Mouse (Mus musculus) gastrocnemius, adult 8-10 months (tissue): Measurements from ENCODE around the gene Cdk18. TPM values are rescaled to one million over a fixed set of nuclear protein-coding genes. Genes with fewer than 3 reads are reported as not detected.
A peak's percentile ranks its signal among the peaks of the same experiment; 100 is the strongest.

Experiments used
- DNase-seq, 2 experiments: peaks; one replicate each; pipeline ENCODE4 v3.0.0; 2022; ENCODE audit warnings: low spot score in 2 of 2
- total RNA-seq, 4 experiments: library from RNA; stranded (reverse); gene quantifications; 2 replicates each; pipeline ENCODE4 v1.2.4; 2022

Cdk18 gene
- total RNA-seq, 4 experiments from 2014 or later: 4.2 to 6.7 (median 4.2) TPM

DNA sequence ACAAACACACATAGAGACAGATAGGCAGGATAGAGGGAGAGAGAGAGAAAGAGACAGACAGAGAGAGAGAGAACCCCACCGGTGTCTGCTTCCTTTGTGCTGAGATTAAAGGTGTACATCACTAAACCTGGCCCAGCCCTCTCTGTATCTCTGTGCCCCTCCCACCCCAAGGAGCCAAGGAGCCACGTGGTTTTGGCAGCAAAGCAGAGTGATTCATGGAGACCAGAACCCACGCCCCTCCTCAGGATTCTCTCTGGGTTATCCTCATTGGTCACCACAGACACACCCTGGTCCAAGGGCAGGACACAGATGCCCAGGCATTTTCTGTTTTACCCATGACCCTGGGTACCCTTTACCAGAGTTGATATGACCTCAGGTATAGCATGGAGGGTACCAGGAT lies 26.4 kb downstream of the Cdk18 start:
- DNase-seq: no peak

DNA sequence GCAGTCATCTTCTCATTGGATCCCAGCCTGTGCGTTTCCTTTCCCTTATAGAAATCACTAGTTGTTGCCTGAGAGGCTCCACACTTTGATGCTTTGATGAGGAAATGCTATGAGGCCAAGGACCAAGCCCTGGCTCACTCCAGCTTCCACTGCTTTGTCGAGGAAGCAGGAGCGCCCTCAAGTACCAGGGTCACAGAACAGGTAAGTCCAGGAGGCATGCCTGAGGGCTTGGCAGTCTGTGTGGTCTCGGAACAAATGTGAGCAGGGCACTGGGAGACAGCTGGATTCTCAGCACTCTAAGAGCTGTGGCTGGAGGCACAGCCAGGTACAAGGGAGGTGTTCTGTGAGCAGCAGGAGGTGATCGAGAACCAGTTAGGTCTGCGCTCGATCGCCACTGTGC lies 27.1 kb downstream of the Cdk18 start:
- DNase-seq: no peak

DNA sequence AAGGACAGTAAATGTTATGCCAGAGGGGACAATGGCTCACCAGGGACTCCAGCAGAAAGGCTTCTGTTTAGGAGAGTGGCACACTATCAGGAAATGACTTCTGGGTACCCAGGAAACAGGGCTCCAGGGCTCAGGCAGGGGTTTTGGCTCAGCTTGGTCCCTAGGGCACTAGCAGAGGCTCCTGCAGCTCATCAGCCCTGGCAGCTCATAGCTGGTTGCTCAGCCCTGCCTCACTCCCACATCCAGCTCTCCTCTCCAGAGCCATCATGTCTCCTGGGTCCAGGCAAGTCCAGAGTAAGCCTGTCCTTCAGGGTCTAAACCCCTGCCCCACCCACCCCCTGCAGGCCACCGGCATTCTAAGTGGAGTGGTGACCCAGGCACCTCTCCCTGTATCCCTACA lies 28.1 kb downstream of the Cdk18 start:
- no peak for DNase-seq

DNA sequence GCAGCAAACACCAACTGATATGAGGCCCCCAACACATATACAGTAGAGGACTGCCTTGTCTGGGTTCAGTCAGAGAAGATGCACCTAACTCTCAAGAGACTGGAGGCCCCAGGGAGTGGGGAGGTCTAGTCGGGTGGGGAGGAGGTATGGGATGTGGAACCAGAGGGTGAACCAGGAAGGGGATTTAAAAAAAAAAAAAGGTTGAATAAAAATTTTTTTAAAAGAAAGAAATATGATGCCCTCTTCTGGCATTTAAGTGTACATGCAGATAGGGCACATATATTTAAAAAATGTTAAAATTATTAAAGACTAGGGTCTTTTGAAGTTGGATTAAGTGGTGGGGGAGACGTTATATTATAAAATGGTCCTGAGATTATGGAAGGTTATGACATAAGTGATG lies 30.1 kb downstream of the Cdk18 start:
- DNase-seq: no peak

DNA sequence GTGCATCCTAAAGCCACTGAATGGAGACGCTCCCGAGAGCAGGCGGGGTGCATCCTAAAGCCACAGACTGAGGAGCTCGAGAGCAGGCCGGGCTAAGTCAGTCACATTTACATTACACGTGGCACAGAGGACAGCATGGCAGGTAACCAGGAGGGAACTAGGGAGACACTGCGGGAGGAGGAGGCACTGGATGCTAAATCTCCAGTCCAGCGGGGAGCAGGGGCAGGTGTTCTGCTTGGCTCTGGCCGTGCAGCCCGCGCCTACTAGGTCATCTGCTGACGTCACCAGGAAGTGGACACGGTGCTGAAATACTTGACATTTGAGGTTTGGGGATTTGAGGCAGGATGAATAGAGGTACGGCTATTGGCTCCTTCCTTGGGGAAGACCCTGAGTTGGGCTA lies 35.1 kb downstream of the Cdk18 start:
- DNase-seq: no peak

DNA sequence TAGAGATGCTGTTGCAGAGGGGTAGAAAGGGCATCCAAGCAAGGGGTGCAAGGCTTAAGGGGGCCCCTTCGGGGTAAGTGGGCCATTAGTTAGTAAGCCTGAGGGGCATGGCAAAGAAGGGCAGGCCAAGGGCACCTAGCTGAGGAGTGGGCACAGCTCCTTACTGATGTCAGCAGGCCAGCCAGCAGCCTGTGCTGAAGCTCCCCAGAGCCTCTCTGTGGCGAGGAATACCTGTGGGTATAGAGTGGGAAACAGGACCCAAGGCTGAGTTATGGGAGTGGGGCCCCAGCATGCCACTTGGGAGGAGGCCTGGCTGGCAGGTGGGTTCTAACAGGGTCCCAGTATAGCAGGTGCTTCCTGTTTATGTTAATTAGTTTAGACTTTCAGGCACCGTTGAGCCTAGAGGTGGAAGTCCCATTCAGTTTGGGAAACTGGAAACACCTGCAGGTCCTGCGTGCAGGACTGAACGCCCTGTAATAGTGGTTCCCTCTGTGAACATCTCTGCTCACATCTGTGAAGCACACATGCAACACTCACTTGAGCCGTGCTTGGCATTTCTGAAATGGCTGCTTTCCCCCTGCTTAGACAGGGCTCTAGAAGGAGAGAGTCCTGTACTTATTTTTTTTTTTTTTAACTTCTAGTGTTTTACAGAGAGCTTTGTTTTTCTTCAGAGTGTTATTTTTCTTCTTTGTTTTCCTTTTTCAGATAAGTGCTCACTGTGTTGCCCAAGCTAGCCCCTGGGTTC lies 37.4 kb downstream of the Cdk18 start:
- DNase-seq: no peak

DNA sequence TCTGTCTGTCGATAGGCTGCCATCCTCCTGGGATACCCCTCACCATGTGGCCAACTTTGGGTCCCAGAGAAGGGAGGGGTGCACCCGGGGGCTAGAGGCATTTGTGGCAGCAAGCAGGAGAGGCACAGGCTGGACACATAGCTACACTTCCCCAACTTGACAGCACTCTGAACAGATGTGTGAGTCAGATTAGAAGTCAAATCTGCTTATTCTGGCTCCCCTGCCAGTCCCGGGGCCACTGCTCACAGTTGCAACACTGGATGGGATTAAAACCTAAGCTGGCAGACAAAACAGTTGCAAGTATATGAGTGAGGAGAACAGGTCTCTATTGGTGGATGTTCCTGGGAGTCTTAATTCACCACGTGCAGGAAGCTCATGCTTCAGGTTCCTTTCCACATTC lies 39.7 kb downstream of the Cdk18 start:
- DNase-seq: no peak

DNA sequence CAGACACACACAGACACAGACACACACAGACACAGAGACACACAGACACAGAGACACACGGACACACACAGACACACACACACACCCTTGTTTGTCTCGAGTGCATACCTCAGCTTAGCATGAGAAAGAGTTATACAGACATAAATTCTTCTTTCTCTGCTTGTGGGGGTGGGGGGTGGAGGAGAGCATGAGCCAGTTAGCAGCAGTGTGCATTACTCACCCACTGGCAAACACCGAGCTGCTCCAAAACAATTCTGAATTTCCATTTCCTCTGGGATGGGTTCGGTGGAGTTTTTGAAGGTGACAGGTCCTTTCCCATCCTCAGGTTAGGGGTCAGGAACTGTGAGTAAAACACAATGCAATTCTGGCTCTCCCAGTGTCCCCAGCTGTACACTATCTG lies 40.5 kb downstream of the Cdk18 start:
- no peak for DNase-seq

DNA sequence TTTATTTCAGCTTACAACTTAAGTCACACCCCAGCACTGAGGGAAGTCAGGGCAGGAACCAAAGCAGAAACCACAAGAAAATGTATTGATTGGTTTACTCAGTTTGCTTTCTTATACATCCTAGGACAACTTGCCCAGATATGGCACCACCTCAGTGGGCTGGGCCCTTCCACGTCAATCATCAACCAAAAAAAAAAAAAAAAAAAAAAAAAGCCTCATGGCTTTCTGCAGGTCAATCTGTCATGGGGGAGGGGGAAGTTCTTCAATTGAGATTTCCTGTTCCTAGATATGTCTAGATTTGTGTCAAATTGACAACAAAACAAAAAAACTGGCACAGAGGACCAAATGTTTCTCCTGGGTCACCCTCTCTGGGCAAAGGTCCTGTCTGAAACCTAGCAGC lies 41.4 kb downstream of the Cdk18 start:
- no peak for DNase-seq

DNA sequence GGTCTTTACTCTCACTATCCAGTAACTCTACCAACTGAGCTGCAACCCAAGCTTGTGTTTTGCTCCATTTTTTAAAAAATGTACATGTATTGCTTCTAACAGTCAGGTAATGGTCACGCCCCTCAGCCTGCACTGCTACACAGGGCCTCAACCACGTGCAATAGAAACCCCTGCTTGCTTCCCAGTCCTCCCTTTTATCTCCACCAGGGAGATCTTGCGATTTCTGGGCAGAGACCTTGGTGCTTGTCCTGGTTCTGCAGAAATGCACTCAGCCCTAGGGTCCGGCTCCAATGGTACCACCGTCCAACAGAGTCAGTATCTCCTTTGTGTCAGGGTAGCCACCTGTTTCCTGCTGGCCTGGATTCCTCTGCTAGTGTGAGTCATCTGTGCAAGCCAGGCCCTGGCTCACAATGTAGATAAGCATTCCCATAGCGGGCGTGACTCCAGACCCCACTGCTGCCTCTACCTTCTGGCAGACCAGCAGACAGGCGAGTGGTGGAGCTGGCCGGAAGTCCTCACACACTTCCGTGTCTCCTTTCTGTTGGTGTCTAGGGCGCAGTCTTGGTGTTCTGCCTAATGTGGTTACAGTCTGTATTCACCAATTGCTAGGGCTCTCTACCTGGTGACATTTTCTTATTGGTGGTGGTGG lies 44.0 kb downstream of the Cdk18 start:
- DNase-seq: peak in 1 of 2 experiments; percentile 17

DNA sequence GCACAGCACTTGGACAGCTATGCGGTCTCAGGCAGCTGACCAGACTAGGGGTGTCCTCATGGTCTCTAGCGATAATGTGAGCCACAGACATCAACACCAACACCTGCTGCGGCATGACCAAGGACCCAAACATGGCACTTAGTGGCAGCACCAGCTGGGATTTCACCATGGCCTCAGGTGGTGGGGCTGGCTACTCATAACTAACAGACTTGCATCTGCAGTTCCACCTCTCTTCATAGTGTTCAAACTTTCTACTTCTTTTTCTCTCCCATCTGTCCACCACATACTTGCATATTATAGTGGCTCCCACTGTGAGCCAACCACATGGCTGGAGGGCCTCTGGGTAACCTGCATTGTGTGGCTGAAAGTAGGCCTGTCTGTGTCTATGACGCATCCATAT lies 46.2 kb downstream of the Cdk18 start:
- DNase-seq: no peak

DNA sequence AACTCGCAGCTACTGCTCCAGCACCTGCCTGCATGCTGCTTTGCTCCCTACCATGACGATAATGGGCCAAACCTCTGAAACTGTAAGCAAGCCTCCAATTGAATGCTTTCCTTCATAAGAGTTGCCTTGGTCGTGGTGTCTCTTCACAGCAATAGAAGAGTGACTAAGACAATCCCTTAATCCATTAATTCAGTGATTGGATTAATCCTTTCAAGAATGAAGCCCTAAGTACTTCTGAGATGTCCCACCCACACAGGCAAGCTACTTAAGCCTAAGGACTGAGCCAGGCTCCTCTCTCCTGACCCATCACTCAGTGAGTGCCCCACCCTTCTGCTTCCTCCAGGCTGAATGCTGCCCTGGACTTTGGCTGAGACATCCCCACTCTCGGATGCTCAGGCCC lies 49.2 kb downstream of the Cdk18 start:
- no peak for DNase-seq

DNA sequence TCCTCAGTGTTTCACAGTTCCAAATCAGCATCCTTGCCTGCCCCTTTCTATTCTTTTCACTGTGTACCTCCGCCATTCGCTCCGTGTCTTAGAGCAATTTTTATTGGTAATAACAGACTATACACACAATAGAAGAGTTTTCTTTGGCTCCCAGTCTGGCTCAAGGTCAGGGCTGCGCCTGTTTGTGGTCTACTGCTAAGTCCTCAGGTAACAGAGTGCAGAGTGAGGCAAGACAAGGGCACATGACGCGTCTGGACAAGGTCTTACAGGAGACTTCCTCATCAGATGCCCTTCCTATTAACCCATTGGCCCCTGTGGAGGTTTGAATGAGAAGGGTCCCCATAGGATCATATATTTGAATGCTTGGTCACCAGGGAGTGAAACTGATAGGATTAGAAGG lies 49.7 kb downstream of the Cdk18 start:
- no peak for DNase-seq

DNA sequence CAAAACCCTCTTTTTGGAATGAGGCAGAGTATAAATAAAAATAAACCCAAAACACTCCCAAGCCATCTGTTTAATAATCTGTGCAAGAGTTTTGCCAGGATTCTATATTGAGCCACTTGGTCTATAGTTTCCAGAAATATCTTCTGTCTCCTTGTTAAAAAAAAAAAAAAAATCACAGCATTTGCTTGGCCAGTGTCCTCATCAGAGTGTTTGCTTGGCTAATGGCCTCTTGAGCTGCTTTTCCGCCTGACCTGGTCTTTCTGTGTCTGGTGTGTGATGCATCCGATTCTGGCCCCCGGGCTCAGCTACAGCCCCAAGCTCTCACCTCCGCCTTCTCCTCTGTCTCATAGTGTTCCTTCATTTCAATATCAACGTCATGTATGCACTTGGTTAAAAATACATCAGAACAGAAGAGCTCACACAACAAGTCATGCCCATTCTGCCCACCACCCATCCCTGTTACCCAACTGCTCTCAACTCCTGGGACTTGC lies 51.3 kb downstream of the Cdk18 start:
- no peak for DNase-seq

DNA sequence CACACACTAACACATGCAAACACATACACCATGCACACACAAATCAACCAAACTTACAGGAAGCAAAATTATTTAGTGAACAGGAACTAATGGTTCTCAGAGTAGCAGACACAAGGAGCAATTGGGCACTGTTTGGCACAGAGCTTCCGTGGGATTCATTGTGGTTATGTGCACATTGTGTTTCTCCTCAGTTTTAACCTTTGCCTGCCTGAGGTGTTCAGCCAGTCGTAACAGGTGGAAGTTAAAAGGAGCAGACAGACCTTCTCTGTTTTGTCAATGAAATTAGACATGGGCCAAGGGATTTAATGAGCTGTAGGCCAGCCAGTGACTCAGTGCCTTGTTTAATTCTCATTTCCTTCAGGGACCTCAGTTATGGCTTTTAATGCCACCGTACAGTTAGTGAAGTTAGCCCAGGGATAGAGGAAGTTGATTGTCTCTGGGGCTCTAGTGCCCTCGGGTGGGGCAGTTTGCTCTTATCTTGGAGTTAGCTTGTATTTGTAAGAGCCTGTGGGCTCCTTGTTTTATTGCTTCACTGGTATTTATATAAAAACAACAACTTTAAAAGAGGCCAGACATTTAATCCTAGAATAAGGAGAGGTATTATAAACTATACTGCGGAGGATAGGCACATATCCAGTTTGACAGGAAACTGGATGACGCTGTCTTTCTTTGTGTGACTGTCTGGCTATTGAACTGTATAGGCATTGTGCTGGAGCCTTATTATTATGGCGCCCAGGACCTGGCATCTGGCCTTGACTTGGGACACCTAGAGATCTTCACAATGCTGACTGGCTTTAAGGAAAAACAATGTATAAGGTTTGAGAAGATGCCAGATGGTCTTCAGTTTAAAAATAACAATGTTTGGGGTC lies 54.1 kb downstream of the Cdk18 start:
- DNase-seq: no peak

DNA sequence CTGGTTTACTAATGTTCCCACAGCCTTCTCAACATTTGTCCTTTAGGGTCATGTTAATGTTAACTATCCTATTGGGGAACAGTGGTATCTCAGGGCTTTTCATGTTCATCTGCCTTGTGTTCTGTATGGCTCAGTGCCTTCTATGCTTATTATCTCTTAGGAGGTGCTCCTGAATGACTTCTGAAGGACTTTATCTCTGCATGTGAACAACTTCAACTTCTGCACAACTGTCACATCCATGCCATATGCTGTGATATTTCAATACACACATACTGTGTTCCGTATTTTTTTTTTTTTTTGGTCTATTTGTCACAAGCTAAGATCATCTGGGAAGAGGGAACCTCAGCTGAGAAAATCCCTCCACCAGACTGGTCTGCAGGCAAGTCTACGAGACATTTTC lies 61.1 kb downstream of the Cdk18 start:
- no peak for DNase-seq

DNA sequence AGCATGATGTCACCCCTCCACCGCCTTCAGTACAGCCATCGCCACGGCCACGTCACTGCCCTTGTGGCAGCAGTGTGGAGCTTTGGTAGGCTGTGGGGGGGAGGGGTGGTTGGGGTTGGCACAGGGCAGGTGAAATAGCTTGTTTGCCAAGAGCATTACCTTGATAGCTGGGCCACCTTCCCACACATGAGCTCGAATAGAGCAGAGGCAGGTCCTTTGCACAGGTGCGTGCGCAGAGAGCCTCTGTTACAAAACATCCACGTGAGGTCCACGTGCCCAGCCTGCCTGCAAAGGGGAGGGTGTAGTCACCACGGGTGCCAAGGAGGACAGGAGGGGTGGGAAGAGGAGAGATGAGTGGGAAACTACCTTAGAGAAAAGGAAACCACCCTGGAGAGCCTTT lies 63.9 kb downstream of the Cdk18 start:
- no peak for DNase-seq

DNA sequence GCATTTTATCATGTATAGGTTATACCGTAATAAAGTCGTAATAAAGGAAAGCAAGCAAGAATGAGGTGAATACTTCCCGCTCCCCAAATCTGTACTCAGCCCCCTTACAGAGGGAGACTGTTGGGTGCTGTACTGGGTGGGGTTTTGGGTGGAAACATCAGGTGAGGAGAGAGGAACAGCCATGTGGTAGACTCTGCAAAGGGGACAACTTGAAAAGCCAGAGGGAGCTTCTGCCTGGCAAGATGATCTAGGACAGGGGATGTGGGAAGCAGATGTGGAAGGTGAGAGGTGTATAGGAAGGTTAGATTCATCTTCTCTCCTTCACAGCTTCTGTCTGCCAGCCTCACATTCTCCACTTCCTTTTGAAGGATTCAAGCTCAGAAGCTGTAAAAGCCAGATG lies 68.8 kb downstream of the Cdk18 start:
- no peak for DNase-seq

DNA sequence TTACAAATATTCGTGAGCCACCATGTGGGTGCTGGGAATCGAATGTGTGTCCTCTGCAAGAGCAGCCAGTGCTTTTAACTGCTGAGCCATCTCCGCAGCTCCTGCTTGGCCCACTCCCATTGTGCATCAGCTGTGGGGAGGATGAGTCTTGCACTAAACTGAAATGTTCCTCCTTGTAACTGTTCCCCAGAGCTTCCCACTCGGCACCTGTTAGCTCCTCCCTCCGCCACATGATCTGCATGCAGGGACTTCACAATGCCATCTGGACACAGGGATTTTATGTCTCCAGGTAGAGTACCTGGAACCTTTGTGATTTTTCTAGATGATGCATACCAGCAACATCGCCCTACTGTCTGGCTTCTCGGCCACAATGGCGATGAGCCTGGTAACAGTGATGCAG lies 70.0 kb downstream of the Cdk18 start:
- no peak for DNase-seq

DNA sequence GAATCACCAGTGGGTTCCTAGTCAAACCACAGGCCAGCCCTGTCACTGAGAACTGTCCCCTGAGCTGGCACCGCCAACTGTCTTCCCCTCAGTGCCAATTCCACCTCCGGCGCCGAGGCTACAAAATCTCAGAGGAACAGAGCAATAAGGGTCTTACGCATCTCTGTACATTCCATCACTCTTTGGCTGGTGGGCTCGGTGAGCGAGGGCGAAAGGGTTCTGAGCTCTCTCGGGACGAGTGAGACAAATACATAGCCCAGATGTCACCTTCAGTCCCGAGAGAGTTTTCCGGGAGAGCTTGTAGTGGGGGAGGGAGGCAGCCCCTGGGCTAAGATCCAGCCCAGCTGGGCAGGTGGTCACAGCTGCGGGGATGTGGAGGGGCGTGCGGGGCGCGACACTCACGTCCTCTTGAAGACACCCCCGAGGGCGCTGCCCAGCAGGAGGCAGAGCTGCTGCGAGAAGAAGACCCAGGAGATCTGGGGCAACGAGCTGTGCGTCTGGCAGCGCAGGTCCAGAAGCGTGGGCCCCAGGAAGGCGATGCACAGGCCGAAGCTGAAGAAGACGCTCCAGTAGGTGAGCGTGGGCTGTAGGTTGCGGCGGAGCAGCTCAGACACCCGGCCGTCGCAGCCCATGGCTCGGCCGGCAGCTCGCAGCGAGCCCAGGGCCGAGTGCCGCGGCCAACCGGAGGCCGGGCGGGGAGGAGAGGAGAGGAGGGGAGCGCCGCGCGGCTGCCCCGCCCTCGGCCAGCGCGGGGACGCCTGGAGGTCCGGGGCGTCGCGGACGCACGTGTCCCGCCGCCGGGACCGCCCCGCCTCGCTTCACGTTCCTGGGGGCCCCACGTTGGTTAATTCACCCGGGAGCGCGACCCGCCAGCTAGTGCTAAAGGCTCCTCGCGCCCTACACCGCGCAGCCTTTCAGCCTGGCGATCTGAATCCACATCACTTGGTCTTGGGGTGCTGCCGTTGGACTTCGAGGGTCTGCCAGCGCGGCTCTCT lies 71.9 kb downstream of the Cdk18 start, which contains the start of gene Mfsd4a:
Gene Mfsd4a (minus strand): TSS at position 802 of the 995 bp plus-strand sequence.
- peak in 1 of 2 experiments; percentile 29 for DNase-seq
